Mouse (Mus musculus) spleen, postnatal 36 days (tissue): ENCODE measurements around the gene Gsto2.

Experiments
- DNase-seq, 2 experiments: peaks; one replicate each; pipeline ENCODE4 v3.0.0; 2022; ENCODE audit warnings: low spot score in 2 of 2, mixed read lengths in 1 of 2

The Gsto2 gene

DNA sequence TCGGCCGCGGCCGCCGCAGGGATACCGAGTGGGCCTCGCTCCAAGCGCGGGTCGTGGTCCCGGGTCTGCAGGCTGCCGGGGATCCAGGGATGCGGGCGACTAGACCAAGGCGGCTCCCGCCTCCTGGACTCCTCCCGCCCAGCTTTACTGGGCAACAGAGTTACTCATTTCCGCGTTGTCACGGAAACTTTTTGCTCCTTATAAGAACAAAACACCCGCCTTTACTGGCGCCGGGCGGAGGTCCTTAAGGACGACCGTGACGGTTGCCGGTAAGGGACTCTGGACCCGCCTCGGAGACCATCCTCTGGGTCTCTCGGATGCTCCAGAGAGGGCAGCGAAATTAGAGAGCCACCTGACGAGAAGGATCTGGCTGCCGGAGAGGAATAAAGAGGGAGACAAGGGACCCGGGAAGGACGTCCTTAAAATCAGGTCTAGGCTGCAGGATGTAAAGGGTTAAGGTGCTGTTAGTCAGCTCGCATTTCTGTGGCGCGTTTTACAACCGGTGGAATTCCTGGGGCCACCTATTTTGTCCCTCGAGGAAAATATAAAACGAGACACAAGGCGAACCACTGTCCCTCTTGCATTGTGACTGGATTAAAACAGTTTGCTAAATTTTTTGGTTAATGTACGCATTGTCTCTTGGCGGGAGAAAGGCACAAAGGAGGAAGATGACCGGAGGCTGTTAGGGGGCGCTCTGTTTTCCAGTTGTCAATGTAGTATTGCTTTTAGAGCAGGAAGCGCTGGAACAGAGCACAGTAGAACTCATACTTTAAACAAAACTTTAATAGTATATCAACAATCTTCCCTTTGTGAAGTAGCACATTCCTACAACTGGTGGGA is 54.0 kb downstream of the Gsto2 start, which contains the start of the genes Cfap43 and Itprip:
Gene Cfap43, minus strand, starts transcription at position 162 of the 840 bp plus-strand sequence.
Gene Itprip, minus strand, starts transcription at position 174 of the 840 bp plus-strand sequence.
- peak; percentile 84 to 88 for DNase-seq

GRCm38 (mm10) chr19:47919966-47920375 is 54.6 kb downstream of the Gsto2 start:
- DNase-seq: no peak

- no peak for DNase-seq
These were observed 60.5 kb downstream of the Gsto2 start for GRCm38 (mm10) chr19:47925819-47926218.

- DNase-seq: no peak
These were observed 61.7 kb downstream of the Gsto2 start for GRCm38 (mm10) chr19:47927032-47927431.

- no peak for DNase-seq
These were observed 63.7 kb downstream of the Gsto2 start for GRCm38 (mm10) chr19:47929043-47929442.

- DNase-seq: peak; percentile 45 to 51
These were observed 66.8 kb downstream of the Gsto2 start for GRCm38 (mm10) chr19:47931982-47932638.

DNA sequence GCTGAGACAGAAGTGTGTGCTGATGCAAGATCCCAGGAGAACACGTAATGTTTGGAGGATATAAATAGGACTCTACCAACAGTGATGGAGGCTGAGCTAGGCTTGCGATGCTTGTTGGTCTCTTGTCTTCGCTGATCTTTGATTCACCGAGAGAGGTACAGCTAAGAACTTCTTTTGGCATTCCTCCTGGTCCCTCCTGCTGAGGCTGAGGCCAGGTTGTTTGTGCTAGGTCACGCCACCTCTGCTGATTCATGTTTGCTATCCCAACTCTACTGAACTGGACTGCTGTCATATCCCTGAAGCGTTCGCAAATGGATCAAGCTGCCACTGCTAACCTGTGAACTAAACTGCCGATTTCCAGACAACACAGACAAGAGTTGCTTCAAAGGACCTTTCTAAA is 68.8 kb downstream of the Gsto2 start:
- no peak for DNase-seq

DNA sequence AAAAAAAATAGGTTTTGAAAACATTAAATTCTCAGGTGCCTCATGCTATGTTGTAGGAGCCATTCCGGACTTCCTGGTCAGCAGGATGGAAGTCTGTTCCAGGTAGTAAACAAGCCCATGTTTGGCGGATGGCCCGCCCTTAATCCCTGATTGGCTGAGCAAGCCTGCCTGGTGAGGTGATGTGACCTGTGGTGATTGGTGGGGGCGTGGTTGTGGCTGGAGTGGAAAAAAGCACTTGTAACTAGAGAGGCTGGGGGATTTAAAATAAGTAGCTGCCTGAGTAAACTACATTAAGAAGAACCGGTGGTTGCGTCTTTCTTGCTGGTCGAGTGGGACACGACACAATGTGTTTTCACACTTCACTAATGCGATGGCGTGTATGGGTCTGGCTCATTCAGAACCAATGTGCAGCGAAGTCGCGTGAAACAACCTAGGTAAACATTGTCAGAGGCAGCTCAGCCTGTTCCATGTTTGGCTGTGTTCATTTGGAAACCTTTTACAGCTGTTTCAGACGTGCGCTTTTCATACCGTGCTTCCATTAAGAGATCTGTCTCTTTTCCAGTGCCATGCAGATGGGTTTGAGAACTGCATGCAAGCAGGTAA is 69.4 kb downstream of the Gsto2 start:
- no peak for DNase-seq

DNA sequence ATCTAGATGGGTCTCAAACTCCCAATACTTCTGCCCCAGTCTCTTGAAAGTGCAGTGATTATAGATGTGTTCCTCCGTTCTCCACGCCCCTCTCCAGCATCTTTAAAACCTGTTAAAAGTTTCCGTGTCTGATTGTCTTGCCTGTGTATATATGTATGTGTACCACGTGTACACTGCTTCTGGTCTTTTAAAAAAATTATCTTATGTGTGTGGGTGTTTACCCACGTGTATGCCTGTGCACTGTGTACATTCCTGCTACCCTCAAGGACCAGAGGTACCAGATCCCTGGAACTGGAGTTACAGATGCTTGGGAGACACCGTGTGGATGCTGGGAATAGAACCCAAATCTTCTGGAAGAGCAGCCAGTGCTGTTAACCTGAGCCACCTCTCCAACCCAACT is 70.2 kb downstream of the Gsto2 start:
- no peak for DNase-seq
